Mouse (Mus musculus): Measurements from ENCODE around the gene Igsf21. TPM values are rescaled to one million over a fixed set of nuclear protein-coding genes. Genes with fewer than 3 reads are reported as not detected.

The Igsf21 gene
- total RNA-seq, 2 experiments from 2014 or later, result 55.4 to 72.1 TPM

- no peak for DNase-seq (ENCODE audit: low spot score in 2 of 2)
Measured at GRCm38 (mm10) chr4:140202196-140202595, 44.4 kb downstream of the Igsf21 start.

GRCm38 (mm10) chr4:140200296-140200695, 46.3 kb downstream of the Igsf21 start:
- DNase-seq (ENCODE audit: low spot score in 2 of 2), result no peak

- no peak for DNase-seq (ENCODE audit: low spot score in 2 of 2)
Measured at GRCm38 (mm10) chr4:140196717-140197116, 49.9 kb downstream of the Igsf21 start.

GRCm38 (mm10) chr4:140192276-140193002, 54.1 kb downstream of the Igsf21 start:
- DNase-seq (ENCODE audit: low spot score in 2 of 2), result peak in 1 of 2 experiments; percentile 22

- peak; percentile 35 to 57 for DNase-seq (ENCODE audit: low spot score in 2 of 2)
Measured at GRCm38 (mm10) chr4:140189601-140190000, 57.0 kb downstream of the Igsf21 start.

- no peak for DNase-seq (ENCODE audit: low spot score in 2 of 2)
Measured at GRCm38 (mm10) chr4:140188626-140189025, 58.0 kb downstream of the Igsf21 start.

- no peak for DNase-seq (ENCODE audit: low spot score in 2 of 2)
Measured at GRCm38 (mm10) chr4:140187404-140188145, 59.0 kb downstream of the Igsf21 start.

- peak in 1 of 2 experiments; percentile 18 for DNase-seq (ENCODE audit: low spot score in 2 of 2)
Measured at GRCm38 (mm10) chr4:140179576-140179975, 67.0 kb downstream of the Igsf21 start.

GRCm38 (mm10) chr4:140177055-140177454, 69.5 kb downstream of the Igsf21 start:
- no peak for DNase-seq (ENCODE audit: low spot score in 2 of 2)

GRCm38 (mm10) chr4:140173746-140174399, 72.7 kb downstream of the Igsf21 start:
- DNase-seq (ENCODE audit: low spot score in 2 of 2), result no peak

- no peak for DNase-seq (ENCODE audit: low spot score in 2 of 2)
Measured at GRCm38 (mm10) chr4:140173084-140173483, 73.5 kb downstream of the Igsf21 start.

- DNase-seq (ENCODE audit: low spot score in 2 of 2), result no peak
Measured at GRCm38 (mm10) chr4:140171917-140172316, 74.7 kb downstream of the Igsf21 start.

GRCm38 (mm10) chr4:140171189-140171588, 75.4 kb downstream of the Igsf21 start:
- DNase-seq (ENCODE audit: low spot score in 2 of 2), result no peak

GRCm38 (mm10) chr4:140165851-140166250, 80.7 kb downstream of the Igsf21 start:
- no peak for DNase-seq (ENCODE audit: low spot score in 2 of 2)

GRCm38 (mm10) chr4:140164662-140165061, 81.9 kb downstream of the Igsf21 start:
- DNase-seq (ENCODE audit: low spot score in 2 of 2), result no peak

GRCm38 (mm10) chr4:140159617-140160016, 87.0 kb downstream of the Igsf21 start:
- no peak for DNase-seq (ENCODE audit: low spot score in 2 of 2)

GRCm38 (mm10) chr4:140154899-140155463, 91.6 kb downstream of the Igsf21 start:
- DNase-seq (ENCODE audit: low spot score in 2 of 2), result no peak

GRCm38 (mm10) chr4:140154484-140154883, 92.1 kb downstream of the Igsf21 start:
- no peak for DNase-seq (ENCODE audit: low spot score in 2 of 2)

- no peak for DNase-seq (ENCODE audit: low spot score in 2 of 2)
Measured at GRCm38 (mm10) chr4:140153711-140154114, 92.9 kb downstream of the Igsf21 start.

GRCm38 (mm10) chr4:140153101-140153500, 93.5 kb downstream of the Igsf21 start:
- peak; percentile 37 to 70 for DNase-seq (ENCODE audit: low spot score in 2 of 2)

- DNase-seq (ENCODE audit: low spot score in 2 of 2), result no peak
Measured at GRCm38 (mm10) chr4:140149706-140150105, 96.9 kb downstream of the Igsf21 start.

All from left cerebral cortex, adult 18-20 months (tissue).